Mouse (Mus musculus): ENCODE data around the gene Fbln7. TPM values are rescaled to one million over a fixed set of nuclear protein-coding genes. Genes with fewer than 3 reads are reported as not detected.

Fbln7 gene
- not detected in 2 replicates for total RNA-seq (2017)

- no peak for ATAC-seq (replicated peaks; ENCODE audit: low read depth, poor library complexity, severe bottlenecking)
Measured at GRCm38 (mm10) chr2:128862636-128863035, at the start of gene Fbln7. Fbln7 (plus strand) TSS chr2:128862981.

GRCm38 (mm10) chr2:128816311-128816710 lies 46.5 kb upstream of the Fbln7 start:
- no peak for ATAC-seq (replicated peaks; ENCODE audit: low read depth, poor library complexity, severe bottlenecking)

- no peak for ATAC-seq (replicated peaks; ENCODE audit: low read depth, poor library complexity, severe bottlenecking)
Measured at GRCm38 (mm10) chr2:128816916-128817315, 45.9 kb upstream of the Fbln7 start.

GRCm38 (mm10) chr2:128817387-128817785 lies 45.4 kb upstream of the Fbln7 start:
- ATAC-seq (replicated peaks; ENCODE audit: low read depth, poor library complexity, severe bottlenecking) = peak; percentile 38

GRCm38 (mm10) chr2:128817786-128818681 lies 44.7 kb upstream of the Fbln7 start, which contains the start of gene Tmem87b:
Tmem87b (plus strand) TSS chr2:128818118.
- peak; percentile 86 for ATAC-seq (replicated peaks; ENCODE audit: low read depth, poor library complexity, severe bottlenecking)

GRCm38 (mm10) chr2:128818956-128819643 lies 43.7 kb upstream of the Fbln7 start:
- no peak for ATAC-seq (replicated peaks; ENCODE audit: low read depth, poor library complexity, severe bottlenecking)

GRCm38 (mm10) chr2:128820631-128821030 lies 42.1 kb upstream of the Fbln7 start:
- ATAC-seq (replicated peaks; ENCODE audit: low read depth, poor library complexity, severe bottlenecking) = no peak

- no peak for ATAC-seq (replicated peaks; ENCODE audit: low read depth, poor library complexity, severe bottlenecking)
Measured at GRCm38 (mm10) chr2:128823893-128824292, 38.9 kb upstream of the Fbln7 start.

- no peak for ATAC-seq (replicated peaks; ENCODE audit: low read depth, poor library complexity, severe bottlenecking)
Measured at GRCm38 (mm10) chr2:128827787-128828186, 35.0 kb upstream of the Fbln7 start.

GRCm38 (mm10) chr2:128832611-128833010 lies 30.2 kb upstream of the Fbln7 start:
- no peak for ATAC-seq (replicated peaks; ENCODE audit: low read depth, poor library complexity, severe bottlenecking)

GRCm38 (mm10) chr2:128833035-128833434 lies 29.7 kb upstream of the Fbln7 start:
- no peak for ATAC-seq (replicated peaks; ENCODE audit: low read depth, poor library complexity, severe bottlenecking)

- no peak for ATAC-seq (replicated peaks; ENCODE audit: low read depth, poor library complexity, severe bottlenecking)
Measured at GRCm38 (mm10) chr2:128833435-128833834, 29.3 kb upstream of the Fbln7 start.

- ATAC-seq (replicated peaks; ENCODE audit: low read depth, poor library complexity, severe bottlenecking) = no peak
Measured at GRCm38 (mm10) chr2:128837531-128837930, 25.2 kb upstream of the Fbln7 start.

GRCm38 (mm10) chr2:128838611-128839010 lies 24.2 kb upstream of the Fbln7 start:
- ATAC-seq (replicated peaks; ENCODE audit: low read depth, poor library complexity, severe bottlenecking) = no peak

- ATAC-seq (replicated peaks; ENCODE audit: low read depth, poor library complexity, severe bottlenecking) = 0 out of 2 replicates have a peak, but pooled peaks have one; percentile 47
Measured at GRCm38 (mm10) chr2:128839501-128839900, 23.3 kb upstream of the Fbln7 start.

GRCm38 (mm10) chr2:128842437-128842836 lies 20.3 kb upstream of the Fbln7 start:
- ATAC-seq (replicated peaks; ENCODE audit: low read depth, poor library complexity, severe bottlenecking) = no peak

GRCm38 (mm10) chr2:128850036-128850435 lies 12.7 kb upstream of the Fbln7 start:
- no peak for ATAC-seq (replicated peaks; ENCODE audit: low read depth, poor library complexity, severe bottlenecking)

GRCm38 (mm10) chr2:128856673-128857072 lies 6.1 kb upstream of the Fbln7 start:
- no peak for ATAC-seq (replicated peaks; ENCODE audit: low read depth, poor library complexity, severe bottlenecking)

- no peak for ATAC-seq (replicated peaks; ENCODE audit: low read depth, poor library complexity, severe bottlenecking)
Measured at GRCm38 (mm10) chr2:128858962-128859361, 3.8 kb upstream of the Fbln7 start.

- no peak for ATAC-seq (replicated peaks; ENCODE audit: low read depth, poor library complexity, severe bottlenecking)
Measured at GRCm38 (mm10) chr2:128859861-128860260, 2.9 kb upstream of the Fbln7 start.

- ATAC-seq (replicated peaks; ENCODE audit: low read depth, poor library complexity, severe bottlenecking) = peak; percentile 42; the same call in 1 of the 2 replicates
Measured at GRCm38 (mm10) chr2:128863777-128864331, 1.1 kb downstream of the Fbln7 start.
